In the genomic region with DNA sequence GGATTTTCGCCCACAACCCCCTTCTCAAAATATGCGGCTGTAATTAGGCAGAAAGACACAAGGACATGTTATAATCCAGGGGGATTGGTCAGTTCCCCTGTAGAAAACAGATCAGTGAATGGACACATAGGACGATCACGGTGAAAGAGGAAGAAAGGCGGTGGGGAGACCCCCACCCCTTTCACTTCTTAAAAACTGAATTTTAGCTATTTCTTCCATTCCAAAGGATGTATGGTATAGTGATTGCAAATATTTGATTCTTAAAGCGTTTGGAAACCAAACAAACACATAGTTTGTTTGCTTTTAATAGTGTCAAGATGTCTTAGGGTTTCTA, we compare ENCODE assay signal across 9 mouse cellular contexts. TPM values are rescaled to one million over a fixed set of nuclear protein-coding genes. Genes with fewer than 3 reads are reported as not detected.
A peak's percentile ranks its signal among the peaks of the same experiment; 100 is the strongest.
DNase-seq lines count a peak whose midpoint lies in the region; ATAC-seq lines count a peak whose summit lies in the region.
"Had no signal": no experiment of that assay in that cellular context is flagged by ENCODE, and none has a peak within 500 bp of the region (broad histone marks: within the 10 kb centered on the region; RNA-seq: fewer than 3 reads in every experiment).

No protein-coding gene starts in this region.

- no peaks in the 10 kb centered on the region for H3K27me3 ChIP-seq in neural tube, embryonic 11.5 days (ENCODE audit: control insufficient read depth, insufficient read depth, low read length)
- no peaks in the 10 kb centered on the region for H3K27me3 ChIP-seq in forebrain, embryonic 16.5 days (replicated peaks; ENCODE audit: control insufficient read depth, insufficient read depth, low read length)
- H3K27me3 ChIP-seq in liver, embryonic 12.5 days (replicated peaks): no peaks in the 10 kb centered on the region
- no peaks in the 10 kb centered on the region for H3K27me3 ChIP-seq in stomach, embryonic 15.5 days (replicated peaks)

- peaks cover 8% of the 10 kb centered on the region; the same call in 1 of the 2 replicates for H3K4me1 ChIP-seq in neural tube, embryonic 11.5 days (ENCODE audit: control insufficient read depth, insufficient read depth, low read length)
- peaks cover 13% of the 10 kb centered on the region for H3K4me1 ChIP-seq in forebrain, embryonic 16.5 days (replicated peaks; ENCODE audit: control insufficient read depth, insufficient read depth, low read length)
- H3K4me1 ChIP-seq in liver, embryonic 12.5 days: 0 out of 2 replicates have a peak, but pooled peaks cover 8% of the 10 kb centered on the region
- H3K4me1 ChIP-seq in stomach, embryonic 15.5 days: 0 out of 2 replicates have a peak, but pooled peaks cover 4% of the 10 kb centered on the region

- WGBS in neural tube, embryonic 11.5 days: 51% methylated on average over 6 of the region's 6 CpGs
- 18% methylated on average over 6 of the region's 6 CpGs for WGBS in forebrain, embryonic 16.5 days
- WGBS in liver, embryonic 12.5 days (ENCODE audit: insufficient replicate concordance): 15% methylated on average over 6 of the region's 6 CpGs
- WGBS in stomach, embryonic 15.5 days: 34% methylated on average over 6 of the region's 6 CpGs

- peak overlapping the region; percentile 22 for H3K4me3 ChIP-seq in neural tube, embryonic 11.5 days (ENCODE audit: low read depth, low read length)
- peak overlapping the region; percentile 34 for H3K4me3 ChIP-seq in forebrain, embryonic 16.5 days (replicated peaks; ENCODE audit: low read length)
- peak overlapping the region; percentile 26 for H3K4me3 ChIP-seq in liver, embryonic 12.5 days
- H3K4me3 ChIP-seq in stomach, embryonic 15.5 days (replicated peaks): peak overlapping the region; percentile 30

- no peak overlapping the region for H3K27ac ChIP-seq in neural tube, embryonic 11.5 days (ENCODE audit: low read depth, low read length)
- peak overlapping the region; percentile 37 for H3K27ac ChIP-seq in forebrain, embryonic 16.5 days (ENCODE audit: low read length)
- H3K27ac ChIP-seq in liver, embryonic 12.5 days: no peak overlapping the region
- H3K27ac ChIP-seq in stomach, embryonic 15.5 days: no peak overlapping the region

- H3K9ac ChIP-seq in neural tube, embryonic 11.5 days (ENCODE audit: low read length): no peak overlapping the region
- peak overlapping the region; percentile 42; the same call in 1 of the 2 replicates for H3K9ac ChIP-seq in forebrain, embryonic 16.5 days (replicated peaks; ENCODE audit: low read depth, low read length)
- H3K9ac ChIP-seq in liver, embryonic 12.5 days: no peak overlapping the region
- H3K9ac ChIP-seq in stomach, embryonic 15.5 days: no peak overlapping the region

- H3K4me2 ChIP-seq in neural tube, embryonic 11.5 days (ENCODE audit: low read depth): peak overlapping the region; percentile 42
- peak overlapping the region; percentile 61 for H3K4me2 ChIP-seq in forebrain, embryonic 16.5 days (ENCODE audit: low read length)
- H3K4me2 ChIP-seq in liver, embryonic 12.5 days: peak overlapping the region; percentile 51
- peak overlapping the region; percentile 57 for H3K4me2 ChIP-seq in stomach, embryonic 15.5 days

- DNase-seq in neural tube, embryonic 11.5 days (ENCODE audit: low spot score): no peak
- no peak for DNase-seq in neural tube, embryonic 10.5 days (ENCODE audit: extremely low spot score, low spot score)
- no peak for DNase-seq in gastrocnemius, postnatal 25 days
- no peak for DNase-seq in spleen, postnatal 10 days (ENCODE audit: low spot score in 2 of 2)
- DNase-seq in thymus, postnatal 0 days (ENCODE audit: low spot score): no peak

- H3K9me3 ChIP-seq in neural tube, embryonic 11.5 days (ENCODE audit: control insufficient read depth, low read length): no peaks in the 10 kb centered on the region
- no peaks in the 10 kb centered on the region for H3K9me3 ChIP-seq in forebrain, embryonic 16.5 days (ENCODE audit: control insufficient read depth, low read length)
- H3K9me3 ChIP-seq in liver, embryonic 12.5 days (replicated peaks): no peaks in the 10 kb centered on the region
- H3K9me3 ChIP-seq in stomach, embryonic 15.5 days: no peaks in the 10 kb centered on the region

- no peak for ATAC-seq in neural tube, embryonic 11.5 days (ENCODE audit: insufficient read depth, low FRiP score, low TSS enrichment)
- no peak; the same call in 1 of the 2 replicates for ATAC-seq in forebrain, embryonic 16.5 days
- ATAC-seq in liver, embryonic 12.5 days: no peak
- ATAC-seq in stomach, embryonic 15.5 days (ENCODE audit: insufficient read depth, low FRiP score, low read depth): no peak

- H3K36me3 ChIP-seq in neural tube, embryonic 11.5 days (ENCODE audit: control insufficient read depth, insufficient read depth, low read length): no peaks in the 10 kb centered on the region
- H3K36me3 ChIP-seq in forebrain, embryonic 16.5 days (ENCODE audit: control insufficient read depth, insufficient read depth): no peaks in the 10 kb centered on the region
- no peaks in the 10 kb centered on the region for H3K36me3 ChIP-seq in liver, embryonic 12.5 days
- H3K36me3 ChIP-seq in stomach, embryonic 15.5 days: no peaks in the 10 kb centered on the region

RNA-seq across cellular contexts. Expression of a gene that starts 9.9 kb away (rescaled TPM):
- 4.7 and 6.3 TPM in 2 replicates for polyA plus RNA-seq in neural tube, embryonic 11.5 days (2014; fragmentation: Nextera tagmentation; extraction: Ambion mirVana)
- polyA plus RNA-seq in forebrain, embryonic 16.5 days (2015; fragmentation: Nextera tagmentation; extraction: Ambion mirVana): 4.1 and 4.4 TPM in 2 replicates
- 0.11 and 0.17 TPM in 2 replicates for polyA plus RNA-seq in liver, embryonic 12.5 days (2016; fragmentation: Nextera tagmentation; extraction: Ambion mirVana)
- 0.08 and 0.17 TPM in 2 replicates for polyA plus RNA-seq in stomach, embryonic 15.5 days (2015; fragmentation: Nextera tagmentation; extraction: Ambion mirVana)
- under 1 TPM; 0.05 to 0.16 TPM for total RNA-seq in gastrocnemius, postnatal 25 days (2021)
- not detected in 2 replicates for polyA plus RNA-seq in thymus, postnatal 0 days (2015; fragmentation: Nextera tagmentation; extraction: Ambion mirVana)
- total RNA-seq: heart, adult 18-20 months had no signal
